Mouse (Mus musculus) liver, embryonic 14.5 days (tissue): Measurements from ENCODE around the gene Ppp2ca. TPM values are rescaled to one million over a fixed set of nuclear protein-coding genes. Genes with fewer than 3 reads are reported as not detected.
"Not testable (repeated sequence)": the region's sequence is repeated elsewhere in the genome, so short reads cannot be mapped to it uniquely, and the experiment has no call there.

Source experiments
- ATAC-seq: fragments of 200-750 bp; cut with Nextera tagmentation; 2 replicates; pipeline ENCODE4 v1.8.0; 2017; ENCODE audit warnings: moderate number of reproducible peaks, mild to moderate bottlenecking, moderate library complexity; ENCODE audit not compliant: insufficient read depth
- DNase-seq, 3 experiments: peaks; one replicate each; pipeline ENCODE4 v3.0.0-alpha.2; 2012 to 2013; ENCODE audit warnings: low read depth in 3 of 3, low spot score in 3 of 3
- H3K27ac ChIP-seq: fragments of 300-500 bp; sonication (generic); 2 replicates; pipeline ENCODE4 v1.5.1; 2014; ENCODE audit warnings: moderate library complexity, mild to moderate bottlenecking, control low read depth, inconsistent platforms
- H3K27me3 ChIP-seq: fragments of 300-500 bp; sonication (generic); 2 replicates; pipeline ENCODE4 v1.6.1; 2014; ENCODE audit warnings: mild to moderate bottlenecking, low read length, moderate library complexity; ENCODE audit not compliant: control insufficient read depth, insufficient read depth
- H3K36me3 ChIP-seq: fragments of 300-500 bp; sonication (generic); replicated peaks from 2 replicates; pipeline ENCODE4 v1.6.1; 2014; ENCODE audit warnings: low read depth; ENCODE audit not compliant: control insufficient read depth, insufficient read depth
- H3K4me1 ChIP-seq, 2 experiments: fragments of 200-500 bp in 1 of 2; fragments of 300-500 bp in 1 of 2; sonication (generic) in 1 of 2; replicated peaks; 2 replicates each; pipeline ENCODE4 v1.6.1; 2012 to 2014; ENCODE audit warnings: antibody characterized with exemption in 1 of 2, inconsistent platforms in 1 of 2, low read length in 1 of 2; ENCODE audit not compliant: control insufficient read depth in 2 of 2, insufficient read depth in 2 of 2
- H3K4me2 ChIP-seq: fragments of 300-500 bp; sonication (generic); 2 replicates; pipeline ENCODE4 v1.6.1; 2014; ENCODE audit warnings: low read depth, mild to moderate bottlenecking, control low read depth, moderate library complexity
- H3K4me3 ChIP-seq, 2 experiments: fragments of 200-500 bp in 1 of 2; fragments of 300-500 bp in 1 of 2; sonication (generic) in 1 of 2; 2 replicates each; pipeline ENCODE4 v1.5.1; 2012 to 2014; ENCODE audit warnings: low read depth in 2 of 2, low read length in 2 of 2, mild to moderate bottlenecking in 2 of 2, control low read depth in 1 of 2, inconsistent platforms in 1 of 2, moderate library complexity in 1 of 2; ENCODE audit not compliant: insufficient read depth in 1 of 2
- H3K9ac ChIP-seq: fragments of 300-500 bp; sonication (generic); replicated peaks from 2 replicates; pipeline ENCODE4 v1.6.1; 2014; ENCODE audit warnings: mild to moderate bottlenecking, control low read depth, moderate library complexity
- H3K9me3 ChIP-seq: fragments of 300-500 bp; sonication (generic); 2 replicates; pipeline ENCODE4 v1.6.1; 2016; ENCODE audit warnings: low read length, mixed read lengths; ENCODE audit not compliant: control insufficient read depth
- CTCF ChIP-seq: IDR thresholded peaks from 2 replicates; pipeline ENCODE4 v1.5.1; 2016; ENCODE audit warnings: antibody characterized with exemption, low read depth, control low read depth
- EP300 ChIP-seq: IDR thresholded peaks from 2 replicates; pipeline ENCODE4 v1.6.1; 2016; ENCODE audit warnings: antibody characterized with exemption, low read depth
- WGBS: fragments of 180-500 bp; shearing (Covaris S2); extraction: QIAGEN DNeasy Blood & Tissue Kit; methylation state at CpG from one replicate; pipeline ENCODE4 v1.1.7; 2014; ENCODE audit not compliant: insufficient replicate concordance; 5-methylcytosine and 5-hydroxymethylcytosine counted together
- polyA plus RNA-seq, 2 experiments: library from polyadenylated mRNA; depleted of rRNA in 1 of 2; stranded (reverse) in 1 of 2; unstranded in 1 of 2; fragments of >200 nt; fragmentation: Nextera tagmentation in 1 of 2; extraction: Ambion mirVana in 1 of 2; gene quantifications; 2 replicates each; pipeline versions ENCODE4 v1.2.1 to v1.2.3; 2012 to 2014

The Ppp2ca gene
- polyA plus RNA-seq, 2 experiments = 24.0 to 37.5 TPM

GRCm38 (mm10) chr11:52106438-52106837 is 8.0 kb downstream of the Ppp2ca start:
- ATAC-seq (no peak), DNase-seq (no peak)
- no peak overlapping the region for H3K9ac ChIP-seq
- TF ChIP-seq EP300 (no peak), CTCF (no peak)
- peaks cover 2% of the 10 kb centered on the region; the same call in 1 of the 2 replicates for H3K36me3 ChIP-seq
- H3K4me3 ChIP-seq = no peak overlapping the region
- no peak overlapping the region for H3K4me2 ChIP-seq
- H3K27me3 ChIP-seq = no peaks in the 10 kb centered on the region
- peaks cover 19% of the 10 kb centered on the region in 2 experiments for H3K4me1 ChIP-seq
- 84% methylated on average over 1 of the region's 1 CpGs for WGBS
- no peak overlapping the region for H3K27ac ChIP-seq
- no peaks in the 10 kb centered on the region for H3K9me3 ChIP-seq

- Histone ChIP-seq H3K4me3 (no peak overlapping the region), H3K4me2 (no peak overlapping the region), H3K9me3 (no peaks in the 10 kb centered on the region), H3K36me3 (peaks cover 4% of the 10 kb centered on the region), H3K27me3 (no peaks in the 10 kb centered on the region), H3K27ac (no peak overlapping the region), H3K9ac (no peak overlapping the region), H3K4me1 (peaks cover 2 to 8% of the 10 kb centered on the region in 2 experiments; a peak in 3 of 4 replicates)
- ATAC-seq (no peak), DNase-seq (no peak)
- TF ChIP-seq EP300 (no peak), CTCF (no peak)
- WGBS = 66% methylated on average over 5 of the region's 5 CpGs
Measured at GRCm38 (mm10) chr11:52108796-52109195, 10.3 kb downstream of the Ppp2ca start.

DNA sequence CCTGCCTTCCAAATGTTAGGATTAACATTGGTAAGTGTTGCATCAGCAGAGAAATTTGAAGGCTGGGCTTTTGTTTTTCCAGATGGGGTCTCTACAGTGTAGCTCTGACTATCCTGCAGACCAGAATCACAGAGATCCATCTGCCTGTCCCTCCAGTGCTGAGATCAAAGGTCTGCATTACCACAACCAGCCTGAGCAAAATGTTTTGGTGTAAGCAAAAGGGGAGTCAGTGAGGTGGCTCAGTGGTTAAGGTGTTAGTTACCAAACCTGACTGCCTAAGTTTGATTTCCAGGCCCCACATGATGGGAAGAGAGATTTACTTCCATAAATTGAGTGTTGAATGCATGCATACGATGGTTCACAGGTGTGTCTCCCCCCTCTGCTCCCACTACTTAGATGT is 10.9 kb downstream of the Ppp2ca start:
- DNase-seq (no peak), ATAC-seq (no peak)
- Histone ChIP-seq H3K4me1 (peaks cover 2 to 9% of the 10 kb centered on the region in 2 experiments; a peak in 3 of 4 replicates), H3K36me3 (peaks cover 10% of the 10 kb centered on the region), H3K4me2 (no peak overlapping the region), H3K27me3 (no peaks in the 10 kb centered on the region), H3K4me3 (no peak overlapping the region), H3K27ac (no peak overlapping the region), H3K9ac (no peak overlapping the region), H3K9me3 (no peaks in the 10 kb centered on the region)
- TF ChIP-seq EP300 = no peak
- no peak for TF ChIP-seq CTCF
- 69% methylated on average over 1 of the region's 1 CpGs for WGBS

DNA sequence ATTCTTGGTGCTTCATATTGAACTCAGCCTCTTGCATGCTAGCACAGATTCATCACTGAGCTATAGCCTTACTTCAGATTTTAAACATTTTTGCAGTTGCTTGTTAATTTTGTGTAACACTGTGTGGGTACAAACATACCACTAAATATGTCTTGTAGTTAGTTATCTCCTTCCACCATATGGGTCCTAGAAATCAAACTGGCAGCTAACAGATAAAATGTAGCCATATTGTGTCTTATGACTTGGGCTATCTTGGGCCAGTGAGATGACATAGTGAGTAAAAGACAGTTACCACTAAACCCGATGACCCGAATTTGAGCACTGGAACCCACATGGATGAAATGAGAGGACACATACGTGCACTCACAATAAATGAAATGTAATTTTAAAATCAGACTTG is 17.0 kb downstream of the Ppp2ca start:
- ATAC-seq (peak; percentile 84), DNase-seq (peak; percentile 68 to 75 (median 70))
- Histone ChIP-seq H3K9me3 (no peaks in the 10 kb centered on the region; the same call in 1 of the 2 replicates), H3K4me1 (peaks cover 21 to 23% of the 10 kb centered on the region in 2 experiments), H3K36me3 (peaks cover 65% of the 10 kb centered on the region), H3K27me3 (no peaks in the 10 kb centered on the region), H3K4me3 (no peak overlapping the region), H3K27ac (peak overlapping the region; percentile 55), H3K9ac (no peak overlapping the region), H3K4me2 (peak overlapping the region; percentile 33)
- 24% methylated on average over 3 of the region's 3 CpGs for WGBS
- TF ChIP-seq CTCF = no peak
- TF ChIP-seq EP300 = peak; percentile 91

- ATAC-seq = peak; percentile 58
- WGBS = 44% methylated on average over 6 of the region's 6 CpGs
- H3K9ac ChIP-seq, H3K4me3 ChIP-seq, DNase-seq, H3K9me3 ChIP-seq, H3K27me3 ChIP-seq: not testable (repeated sequence)
- peak overlapping the region; percentile 55 for H3K27ac ChIP-seq
- H3K4me2 ChIP-seq = peak overlapping the region; percentile 33
- H3K36me3 ChIP-seq = peaks cover 69% of the 10 kb centered on the region
- H3K4me1 ChIP-seq = peaks cover 21 to 23% of the 10 kb centered on the region in 2 experiments
Measured at GRCm38 (mm10) chr11:52116117-52116516, 17.6 kb downstream of the Ppp2ca start.
